In genomic region chr1:144206281-144207061, GRCm38 (mm10) we compare ENCODE assay signal across 37 mouse cellular contexts. TPM values are rescaled to one million over a fixed set of nuclear protein-coding genes. Genes with fewer than 3 reads are reported as not detected.
DNase-seq lines count a peak whose midpoint lies in the region; ATAC-seq and TF ChIP-seq lines count a peak whose summit lies in the region.
"Had no signal": no experiment of that assay in that cellular context is flagged by ENCODE, and none has a peak within 500 bp of the region (broad histone marks: within the 10 kb centered on the region; RNA-seq: fewer than 3 reads in every experiment).

No protein-coding gene starts in this region.

- DNase-seq in heart, postnatal 0 days (ENCODE audit: low spot score) = no peak
- DNase-seq in natural killer cell, adult 2 months (ENCODE audit: low spot score in 2 of 2) = peak; percentile 45 to 62
- DNase-seq in Muller cell, postnatal 12 days (ENCODE audit: inconsistent ontology term) = no peak
- DNase-seq in yolk sac, embryonic 10.5 days (ENCODE audit: low spot score) = no peak
- DNase-seq: adrenal gland, postnatal 10 days; cerebellum, adult 11-12 months; cerebellum, adult 9-11 months; forebrain, postnatal 0 days; gastrocnemius, postnatal 14 days; heart, adult 11 months; heart, postnatal 14 days; kidney, adult 8-10 months; kidney, postnatal 14 days; left cerebral cortex, postnatal 4 days; liver, postnatal 0 days; lung, postnatal 36 days; retina, postnatal 1 day; right cerebral cortex, postnatal 14 days; thymus, postnatal 25 days had no signal

- H3K27ac ChIP-seq in heart, postnatal 0 days (ENCODE audit: low read depth) = no peak overlapping the region
- no peak overlapping the region for H3K27ac ChIP-seq in heart, embryonic 12.5 days (ENCODE audit: poor library complexity, severe bottlenecking)
- peak overlapping the region; percentile 92 for H3K27ac ChIP-seq in bone marrow macrophage, adult 2 months (ENCODE audit: insufficient read depth, low read depth, low read length)
- H3K27ac ChIP-seq: embryonic facial prominence, embryonic 10.5 days; embryonic facial prominence, embryonic 15.5 days; forebrain, embryonic 12.5 days; heart, embryonic 13.5 days; hindbrain, embryonic 10.5 days; intestine, embryonic 15.5 days; liver, embryonic 12.5 days had no signal

- no peaks in the 10 kb centered on the region for H3K36me3 ChIP-seq in heart, postnatal 0 days (replicated peaks; ENCODE audit: control insufficient read depth, insufficient read depth, low read length)
- H3K36me3 ChIP-seq in heart, embryonic 12.5 days = no peaks in the 10 kb centered on the region
- H3K36me3 ChIP-seq in megakaryocyte, embryonic 14.5 days (replicated peaks; ENCODE audit: low read length) = no peaks in the 10 kb centered on the region
- H3K36me3 ChIP-seq: embryonic facial prominence, embryonic 10.5 days; embryonic facial prominence, embryonic 15.5 days; forebrain, embryonic 12.5 days; heart, embryonic 13.5 days; hindbrain, embryonic 10.5 days; intestine, embryonic 15.5 days; liver, embryonic 12.5 days had no signal

- no peak for TF ChIP-seq POLR2A in bone marrow macrophage, adult 2 months (IDR thresholded peaks at IDR 0.05; ENCODE audit: borderline replicate concordance, low read depth, low read length)

- H3K27me3 ChIP-seq in heart, postnatal 0 days (ENCODE audit: control insufficient read depth, insufficient read depth, low read length) = no peaks in the 10 kb centered on the region
- no peaks in the 10 kb centered on the region for H3K27me3 ChIP-seq in heart, embryonic 12.5 days (replicated peaks)
- no peaks in the 10 kb centered on the region for H3K27me3 ChIP-seq in megakaryocyte, embryonic 14.5 days (replicated peaks)
- H3K27me3 ChIP-seq: embryonic facial prominence, embryonic 15.5 days; forebrain, embryonic 12.5 days; heart, embryonic 13.5 days; intestine, embryonic 15.5 days; liver, embryonic 12.5 days had no signal

- no peaks in the 10 kb centered on the region for H3K4me1 ChIP-seq in heart, postnatal 0 days (ENCODE audit: control insufficient read depth, insufficient read depth)
- H3K4me1 ChIP-seq in heart, embryonic 12.5 days (replicated peaks) = no peaks in the 10 kb centered on the region
- peaks cover 31% of the 10 kb centered on the region for H3K4me1 ChIP-seq in megakaryocyte, embryonic 14.5 days
- peaks cover 32% of the 10 kb centered on the region for H3K4me1 ChIP-seq in bone marrow macrophage, adult 2 months (ENCODE audit: control insufficient read depth, insufficient read depth, low read length)
- H3K4me1 ChIP-seq: embryonic facial prominence, embryonic 10.5 days; forebrain, embryonic 12.5 days; heart, embryonic 13.5 days; hindbrain, embryonic 10.5 days; intestine, embryonic 15.5 days; liver, embryonic 12.5 days had no signal

- TF ChIP-seq EP300 in heart, postnatal 0 days (IDR thresholded peaks at IDR 0.05; ENCODE audit: low read depth) = no peak

- H3K4me3 ChIP-seq in heart, postnatal 0 days (ENCODE audit: low read depth, low read length) = no peak overlapping the region
- no peak overlapping the region for H3K4me3 ChIP-seq in heart, embryonic 12.5 days
- peak overlapping the region; percentile 50 for H3K4me3 ChIP-seq in megakaryocyte, embryonic 14.5 days (replicated peaks)
- H3K4me3 ChIP-seq in bone marrow macrophage, adult 2 months (ENCODE audit: insufficient read depth, low read length) = no peak overlapping the region
- H3K4me3 ChIP-seq: embryonic facial prominence, embryonic 10.5 days; embryonic facial prominence, embryonic 15.5 days; forebrain, embryonic 12.5 days; heart, embryonic 13.5 days; hindbrain, embryonic 10.5 days; intestine, embryonic 15.5 days; liver, embryonic 12.5 days had no signal

- 69% methylated on average over 7 of the region's 7 CpGs for WGBS in heart, postnatal 0 days
- 66% methylated on average over 7 of the region's 7 CpGs for WGBS in heart, embryonic 12.5 days

- no peak overlapping the region for H3K9ac ChIP-seq in heart, postnatal 0 days (replicated peaks; ENCODE audit: low read depth, low read length)
- H3K9ac ChIP-seq in heart, embryonic 12.5 days = no peak overlapping the region
- H3K9ac ChIP-seq: embryonic facial prominence, embryonic 15.5 days; forebrain, embryonic 12.5 days; forebrain, postnatal 0 days; heart, embryonic 13.5 days; intestine, embryonic 15.5 days; liver, embryonic 12.5 days; liver, postnatal 0 days had no signal

- H3K4me2 ChIP-seq in heart, postnatal 0 days (ENCODE audit: low read depth, low read length) = no peak overlapping the region
- no peak overlapping the region for H3K4me2 ChIP-seq in heart, embryonic 12.5 days
- H3K4me2 ChIP-seq: embryonic facial prominence, embryonic 15.5 days; forebrain, embryonic 12.5 days; heart, embryonic 13.5 days; intestine, embryonic 15.5 days; liver, embryonic 12.5 days had no signal

- H3K9me3 ChIP-seq in heart, postnatal 0 days (replicated peaks; ENCODE audit: control insufficient read depth, low read length) = no peaks in the 10 kb centered on the region
- H3K9me3 ChIP-seq in heart, embryonic 12.5 days (replicated peaks) = no peaks in the 10 kb centered on the region
- H3K9me3 ChIP-seq in megakaryocyte, embryonic 14.5 days = no peaks in the 10 kb centered on the region
- H3K9me3 ChIP-seq: embryonic facial prominence, embryonic 10.5 days; embryonic facial prominence, embryonic 15.5 days; forebrain, embryonic 12.5 days; heart, embryonic 13.5 days; hindbrain, embryonic 10.5 days; intestine, embryonic 15.5 days; liver, embryonic 12.5 days had no signal

- peak; percentile 11; the same call in 1 of the 2 replicates for TF ChIP-seq CTCF in heart, postnatal 0 days (IDR thresholded peaks at IDR 0.05; ENCODE audit: low read depth)
- TF ChIP-seq CTCF in bone marrow macrophage, adult 2 months (IDR thresholded peaks at IDR 0.05; ENCODE audit: low read depth, low read length) = no peak

- ATAC-seq in heart, postnatal 0 days (ENCODE audit: insufficient read depth, low read depth) = no peak
- ATAC-seq in heart, embryonic 12.5 days (ENCODE audit: insufficient number of reproducible peaks, low FRiP score) = no peak
- ATAC-seq in megakaryocyte, adult 5-6 weeks (ENCODE audit: poor library complexity, severe bottlenecking) = no peak
- ATAC-seq: CD4-positive, CD25-positive, alpha-beta regulatory T cell, adult 4 months; forebrain, postnatal 0 days; hindbrain, embryonic 16.5 days; intestine, embryonic 15.5 days; liver, embryonic 12.5 days; liver, postnatal 0 days; midbrain, embryonic 16.5 days; Patski had no signal

RNA-seq across cellular contexts. Expression of gene Rgs13, which starts 29.3 kb away (rescaled TPM):
- total RNA-seq in heart, postnatal 0 days (2014; rRNA removed; ENCODE audit: low replicate concordance) = not detected in 2 replicates
- polyA plus RNA-seq in heart, postnatal 0 days (2015; fragmentation: Nextera tagmentation; extraction: Ambion mirVana) = 0.19 and 0.23 TPM in 2 replicates
- polyA plus RNA-seq in heart, embryonic 12.5 days (2016; fragmentation: Nextera tagmentation; extraction: Ambion mirVana) = not detected in 2 replicates
- polyA plus RNA-seq in megakaryocyte, embryonic 14.5 days (2012; ENCODE audit: insufficient read depth, low replicate concordance) = not detected in 2 replicates
- not detected in 2 replicates for total RNA-seq in megakaryocyte, adult 5-6 weeks (2015)
- total RNA-seq in megakaryocyte, adult 5-6 weeks (2017) = not detected in 2 replicates
- polyA plus RNA-seq in bone marrow macrophage, adult 2 months (2012; ENCODE audit: insufficient read depth, insufficient read length, missing spikeins) = not detected in 2 replicates
- total RNA-seq: adrenal gland, postnatal 10 days; heart, postnatal 14 days had no signal
- polyA plus RNA-seq: heart, embryonic 13.5 days; intestine, embryonic 15.5 days; liver, embryonic 12.5 days; liver, postnatal 0 days; Patski had no signal

RNA-seq across cellular contexts. Expression of gene Rgs1, which starts 42.6 kb away (rescaled TPM):
- 1.5 and 2.3 TPM in 2 replicates for total RNA-seq in heart, postnatal 0 days (2014; rRNA removed; ENCODE audit: low replicate concordance)
- 0.29 and 0.40 TPM in 2 replicates for polyA plus RNA-seq in heart, postnatal 0 days (2015; fragmentation: Nextera tagmentation; extraction: Ambion mirVana)
- polyA plus RNA-seq in heart, embryonic 12.5 days (2016; fragmentation: Nextera tagmentation; extraction: Ambion mirVana) = 0.10 and 0.37 TPM in 2 replicates
- 0.09 TPM in 1 of 2 replicates, not detected in the other for polyA plus RNA-seq in megakaryocyte, embryonic 14.5 days (2012; ENCODE audit: insufficient read depth, low replicate concordance)
- total RNA-seq in megakaryocyte, adult 5-6 weeks (2015) = 18.4 and 22.9 TPM in 2 replicates
- total RNA-seq in megakaryocyte, adult 5-6 weeks (2017) = 53.3 and 60.5 TPM in 2 replicates
- polyA plus RNA-seq in bone marrow macrophage, adult 2 months (2012; ENCODE audit: insufficient read depth, insufficient read length, missing spikeins) = 17.6 and 19.5 TPM in 2 replicates
- total RNA-seq: forebrain, postnatal 0 days; gastrocnemius, postnatal 14 days; layer of hippocampus, postnatal 10 days had no signal
- polyA plus RNA-seq: embryonic facial prominence, embryonic 10.5 days; forebrain, embryonic 12.5 days; forebrain, postnatal 0 days; heart, embryonic 13.5 days; hindbrain, embryonic 10.5 days; midbrain, embryonic 16.5 days; neural tube, embryonic 14.5 days; Patski; stomach, embryonic 14.5 days had no signal

Comparison
In these comparisons a context has a peak if more than half of its experiments do, and no peak if none do; other contexts are left out.
1. DNase-seq: peak in natural killer cell, adult 2 months (2 of 2); none in heart, postnatal 0 days (single experiment), Muller cell, postnatal 12 days (single experiment) and yolk sac, embryonic 10.5 days (single experiment).
2. RNA of gene Rgs1, which starts 42.6 kb away (polyA plus RNA-seq): 17.6 to 19.5 TPM in bone marrow macrophage, adult 2 months; 0.29 to 0.40 TPM in heart, postnatal 0 days, 0.10 to 0.37 TPM in heart, embryonic 12.5 days and 0.09 TPM in megakaryocyte, embryonic 14.5 days; every median in the first group is over 10 times any median in the second.